Mouse (Mus musculus) embryonic fibroblast, embryonic 13.5 days (primary cell): ENCODE measurements around the gene Glb1l.

Experiments
- CTCF ChIP-seq: IDR thresholded peaks from 2 replicates; pipeline ENCODE4 v1.5.1; 2011; ENCODE audit warnings: mild to moderate bottlenecking, control low read depth, low read length, moderate library complexity, borderline replicate concordance; ENCODE audit not compliant: insufficient read depth
- POLR2A ChIP-seq: IDR thresholded peaks from 2 replicates; pipeline ENCODE4 v1.6.1; 2011; ENCODE audit warnings: low read depth, mild to moderate bottlenecking, control low read depth, low read length, moderate library complexity

DNA sequence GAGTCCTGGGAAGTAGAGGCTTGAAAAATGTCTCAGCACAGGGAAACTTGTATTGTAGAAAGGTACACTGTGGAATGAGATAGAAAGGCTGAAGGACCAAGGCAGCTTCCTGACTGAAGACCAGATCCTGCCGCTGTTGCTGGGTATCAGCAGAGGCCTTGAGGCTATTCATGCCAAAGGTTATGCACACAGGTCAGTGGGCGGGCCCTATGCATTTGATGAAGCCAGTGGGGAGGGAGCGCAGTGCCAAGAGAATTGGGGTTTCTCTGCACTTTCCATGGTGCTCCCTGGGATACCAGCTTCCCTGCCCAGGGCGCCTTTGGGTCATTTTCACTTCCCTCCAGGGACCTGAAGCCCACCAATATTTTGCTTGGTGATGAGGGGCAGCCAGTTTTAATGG, 1.9 kb upstream of the Glb1l start:
- TF ChIP-seq POLR2A (peak; percentile 9; the same call in 1 of the 2 replicates), CTCF (no peak)
